9 mouse cellular contexts compared by ENCODE assay signal in genomic region chr4:101349413-101349812, GRCm38 (mm10).
DNase-seq lines count a peak whose midpoint lies in the region; ATAC-seq and TF ChIP-seq lines count a peak whose summit lies in the region.
"Had no signal": no experiment of that assay in that cellular context is flagged by ENCODE, and none has a peak within 500 bp of the region (broad histone marks: within the 10 kb centered on the region; RNA-seq: fewer than 3 reads in every experiment).

No protein-coding gene starts in this region.

- WGBS in forebrain, embryonic 13.5 days: 18% methylated on average over 4 of the region's 4 CpGs
- WGBS in forebrain, embryonic 10.5 days: 49% methylated on average over 4 of the region's 4 CpGs
- 6% methylated on average over 4 of the region's 4 CpGs for WGBS in liver, embryonic 13.5 days (ENCODE audit: insufficient replicate concordance)
- WGBS in liver, embryonic 11.5 days: 20% methylated on average over 4 of the region's 4 CpGs
- 13% methylated on average over 4 of the region's 4 CpGs for WGBS in embryonic facial prominence, embryonic 14.5 days
- WGBS in lung, adult 2 months: 4% methylated on average over 4 of the region's 4 CpGs

- H3K36me3 ChIP-seq in forebrain, embryonic 13.5 days (ENCODE audit: poor library complexity, severe bottlenecking): peaks cover 18% of the 10 kb centered on the region
- peaks cover 24% of the 10 kb centered on the region for H3K36me3 ChIP-seq in forebrain, embryonic 10.5 days (replicated peaks)
- H3K36me3 ChIP-seq in liver, embryonic 13.5 days: no peaks in the 10 kb centered on the region; the same call in 1 of the 2 replicates
- no peaks in the 10 kb centered on the region for H3K36me3 ChIP-seq in liver, embryonic 11.5 days (ENCODE audit: control insufficient read depth, insufficient read depth, low read length)
- H3K36me3 ChIP-seq in embryonic facial prominence, embryonic 14.5 days (ENCODE audit: control insufficient read depth, insufficient read depth, low read length): peaks cover 16% of the 10 kb centered on the region

- no peaks in the 10 kb centered on the region for H3K9me3 ChIP-seq in forebrain, embryonic 13.5 days (replicated peaks)
- no peaks in the 10 kb centered on the region for H3K9me3 ChIP-seq in forebrain, embryonic 10.5 days
- no peaks in the 10 kb centered on the region for H3K9me3 ChIP-seq in liver, embryonic 13.5 days (replicated peaks)
- H3K9me3 ChIP-seq in liver, embryonic 11.5 days (ENCODE audit: control insufficient read depth, low read length): no peaks in the 10 kb centered on the region
- no peaks in the 10 kb centered on the region for H3K9me3 ChIP-seq in embryonic facial prominence, embryonic 14.5 days (ENCODE audit: control insufficient read depth, low read length)
- H3K9me3 ChIP-seq: hindbrain, embryonic 15.5 days had no signal

- no peak overlapping the region for H3K4me2 ChIP-seq in forebrain, embryonic 13.5 days
- no peak overlapping the region for H3K4me2 ChIP-seq in liver, embryonic 13.5 days
- H3K4me2 ChIP-seq in liver, embryonic 11.5 days: no peak overlapping the region
- H3K4me2 ChIP-seq in embryonic facial prominence, embryonic 14.5 days (ENCODE audit: low read depth, low read length): no peak overlapping the region
- H3K4me2 ChIP-seq: hindbrain, embryonic 15.5 days had no signal

- peak; percentile 39; the same call in 1 of the 2 replicates for TF ChIP-seq CTCF in lung, adult 2 months (IDR thresholded peaks at IDR 0.05; ENCODE audit: insufficient read depth, low read length)

- H3K4me1 ChIP-seq in forebrain, embryonic 13.5 days: peaks cover 21% of the 10 kb centered on the region
- H3K4me1 ChIP-seq in forebrain, embryonic 10.5 days: peaks cover 8% of the 10 kb centered on the region
- peaks cover under 1% of the 10 kb centered on the region; the same call in 1 of the 2 replicates for H3K4me1 ChIP-seq in liver, embryonic 13.5 days (replicated peaks)
- H3K4me1 ChIP-seq in liver, embryonic 11.5 days (replicated peaks; ENCODE audit: control insufficient read depth, insufficient read depth, low read length): no peaks in the 10 kb centered on the region
- H3K4me1 ChIP-seq in embryonic facial prominence, embryonic 14.5 days (ENCODE audit: control insufficient read depth, insufficient read depth, low read length): peaks cover 4% of the 10 kb centered on the region; the same call in 1 of the 2 replicates
- peaks cover 3% of the 10 kb centered on the region; the same call in 1 of the 2 replicates for H3K4me1 ChIP-seq in lung, adult 2 months (ENCODE audit: control insufficient read depth, insufficient read depth, low read length)

- 0 out of 2 replicates have a peak, but pooled peaks have one; percentile 21 for ATAC-seq in forebrain, embryonic 13.5 days
- ATAC-seq in liver, embryonic 13.5 days (ENCODE audit: low read depth): no peak
- ATAC-seq in liver, embryonic 11.5 days (replicated peaks; ENCODE audit: low FRiP score): no peak
- 0 out of 2 replicates have a peak, but pooled peaks have one; percentile 31 for ATAC-seq in embryonic facial prominence, embryonic 14.5 days (ENCODE audit: low read depth)

- H3K27ac ChIP-seq in forebrain, embryonic 13.5 days: no peak overlapping the region
- no peak overlapping the region for H3K27ac ChIP-seq in forebrain, embryonic 10.5 days
- H3K27ac ChIP-seq in liver, embryonic 13.5 days: no peak overlapping the region
- no peak overlapping the region for H3K27ac ChIP-seq in liver, embryonic 11.5 days (ENCODE audit: low read depth, low read length)
- no peak overlapping the region for H3K27ac ChIP-seq in embryonic facial prominence, embryonic 14.5 days (replicated peaks; ENCODE audit: low read depth, low read length)
- H3K27ac ChIP-seq: hindbrain, embryonic 15.5 days had no signal

- TF ChIP-seq POLR2A in lung, adult 2 months (IDR thresholded peaks at IDR 0.05; ENCODE audit: borderline replicate concordance, extremely low read depth, low read depth, low read length): no peak

- no peak overlapping the region for H3K9ac ChIP-seq in forebrain, embryonic 13.5 days
- no peak overlapping the region for H3K9ac ChIP-seq in liver, embryonic 13.5 days
- no peak overlapping the region for H3K9ac ChIP-seq in liver, embryonic 11.5 days (ENCODE audit: low read depth, low read length)
- no peak overlapping the region for H3K9ac ChIP-seq in embryonic facial prominence, embryonic 14.5 days (ENCODE audit: low read depth, low read length)
- H3K9ac ChIP-seq: hindbrain, embryonic 15.5 days had no signal

- no peak overlapping the region for H3K4me3 ChIP-seq in forebrain, embryonic 13.5 days
- no peak overlapping the region for H3K4me3 ChIP-seq in forebrain, embryonic 10.5 days
- no peak overlapping the region for H3K4me3 ChIP-seq in liver, embryonic 13.5 days (replicated peaks)
- H3K4me3 ChIP-seq in liver, embryonic 11.5 days (ENCODE audit: low read depth, low read length): no peak overlapping the region
- no peak overlapping the region for H3K4me3 ChIP-seq in embryonic facial prominence, embryonic 14.5 days (ENCODE audit: low read depth, low read length)
- no peak overlapping the region for H3K4me3 ChIP-seq in lung, adult 2 months (replicated peaks; ENCODE audit: extremely low read depth, low read depth, low read length)
- H3K4me3 ChIP-seq: hindbrain, embryonic 15.5 days had no signal

- DNase-seq in forebrain, embryonic 10.5 days (ENCODE audit: extremely low spot score, low spot score): no peak
- DNase-seq in liver, embryonic 13.5 days: peak; percentile 22
- no peak for DNase-seq in liver, embryonic 11.5 days (ENCODE audit: low spot score)
- DNase-seq in adrenal gland, adult 8-10 months: peak; percentile 42
- DNase-seq in embryonic facial prominence, embryonic 14.5 days (ENCODE audit: low spot score): peak; percentile 68
- no peak for DNase-seq in lung, adult 2 months
- DNase-seq in thymus, postnatal 25 days: peak; percentile 49

- H3K27me3 ChIP-seq in forebrain, embryonic 13.5 days: no peaks in the 10 kb centered on the region
- peaks cover 1% of the 10 kb centered on the region; the same call in 1 of the 2 replicates for H3K27me3 ChIP-seq in forebrain, embryonic 10.5 days (ENCODE audit: poor library complexity, severe bottlenecking)
- H3K27me3 ChIP-seq in liver, embryonic 13.5 days: peaks cover 6% of the 10 kb centered on the region; the same call in 1 of the 2 replicates
- no peaks in the 10 kb centered on the region for H3K27me3 ChIP-seq in liver, embryonic 11.5 days (replicated peaks; ENCODE audit: control insufficient read depth, insufficient read depth, low read length)
- H3K27me3 ChIP-seq in embryonic facial prominence, embryonic 14.5 days (replicated peaks; ENCODE audit: control insufficient read depth, insufficient read depth, low read length): no peaks in the 10 kb centered on the region
- H3K27me3 ChIP-seq: hindbrain, embryonic 15.5 days had no signal

Comparison
In these comparisons a context has a peak if more than half of its experiments do, and no peak if none do; other contexts are left out.
1. DNase-seq: peak in liver, embryonic 13.5 days (single experiment), adrenal gland, adult 8-10 months (single experiment), embryonic facial prominence, embryonic 14.5 days (single experiment) and thymus, postnatal 25 days (single experiment); none in forebrain, embryonic 10.5 days (single experiment), liver, embryonic 11.5 days (single experiment) and lung, adult 2 months (single experiment).
2. ATAC-seq: peak in forebrain, embryonic 13.5 days (single experiment) and embryonic facial prominence, embryonic 14.5 days (single experiment); none in liver, embryonic 13.5 days (single experiment) and liver, embryonic 11.5 days (single experiment).